Mouse (Mus musculus): ENCODE data around the gene Ksr2. TPM values are rescaled to one million over a fixed set of nuclear protein-coding genes. Genes with fewer than 3 reads are reported as not detected.
A peak's percentile ranks its signal among the peaks of the same experiment; 100 is the strongest.
"Not testable (repeated sequence)": the region's sequence is repeated elsewhere in the genome, so short reads cannot be mapped to it uniquely, and the experiment has no call there.

Gene Ksr2
- 0.12 and 0.17 TPM in 2 replicates for polyA plus RNA-seq (2015; fragmentation: Nextera tagmentation; extraction: Ambion mirVana)

- H3K27me3 ChIP-seq = peaks cover 74% of the 10 kb centered on the region
- 0 out of 2 replicates have a peak within 1 kb of the TSS, but pooled peaks have one; percentile 14 for H3K9ac ChIP-seq
- WGBS = under 1% methylated on average over 85 of the region's 89 CpGs
These were observed at the start of gene Ksr2 for GRCm38 (mm10) chr5:117413507-117414501. Ksr2 (plus strand) TSS chr5:117414000.

GRCm38 (mm10) chr5:117364821-117365220 is 49.0 kb upstream of the Ksr2 start:
- peaks cover 23% of the 10 kb centered on the region for H3K4me1 ChIP-seq
- ATAC-seq (ENCODE audit: insufficient number of reproducible peaks, low FRiP score, low TSS enrichment, low read depth) = no peak
- H3K27me3 ChIP-seq = no peaks in the 10 kb centered on the region
- H3K9ac ChIP-seq = no peak overlapping the region
- H3K27ac ChIP-seq = no peak overlapping the region
- H3K4me2 ChIP-seq = no peak overlapping the region
- H3K4me3 ChIP-seq = no peak overlapping the region
- H3K9me3 ChIP-seq = no peaks in the 10 kb centered on the region
- H3K36me3 ChIP-seq = peaks cover 65% of the 10 kb centered on the region
- WGBS = 88% methylated on average over 3 of the region's 3 CpGs

More at GRCm38 (mm10) chr5:117413507-117414501, at the start of gene Ksr2:
- H3K4me3 ChIP-seq = peak within 1 kb of the TSS; percentile 53
- H3K4me1 ChIP-seq = peaks cover 16% of the 10 kb centered on the region
- no peaks in the 10 kb centered on the region for H3K36me3 ChIP-seq
- no peak within 1 kb of the TSS for H3K27ac ChIP-seq
- no peak for ATAC-seq (ENCODE audit: insufficient number of reproducible peaks, low FRiP score, low TSS enrichment, low read depth)
- H3K9me3 ChIP-seq = no peaks in the 10 kb centered on the region
- H3K4me2 ChIP-seq = peak within 1 kb of the TSS; percentile 97

- Histone ChIP-seq H3K36me3 (peaks cover 77% of the 10 kb centered on the region), H3K4me3 (no peak overlapping the region), H3K4me1 (peaks cover 11% of the 10 kb centered on the region), H3K4me2 (no peak overlapping the region), H3K27me3 (no peaks in the 10 kb centered on the region), H3K9me3 (no peaks in the 10 kb centered on the region), H3K9ac (no peak overlapping the region), H3K27ac (no peak overlapping the region)
- ATAC-seq (ENCODE audit: insufficient number of reproducible peaks, low FRiP score, low TSS enrichment, low read depth) = no peak
- 89% methylated on average over 13 of the region's 13 CpGs for WGBS
These were observed 47.8 kb upstream of the Ksr2 start for GRCm38 (mm10) chr5:117365904-117366561.

GRCm38 (mm10) chr5:117367206-117367605 is 46.6 kb upstream of the Ksr2 start:
- WGBS = 58% methylated on average over 8 of the region's 8 CpGs
- peaks cover 88% of the 10 kb centered on the region for H3K36me3 ChIP-seq

GRCm38 (mm10) chr5:117370592-117370991 is 43.2 kb upstream of the Ksr2 start:
- H3K4me1 ChIP-seq = 0 out of 2 replicates have a peak, but pooled peaks cover 2% of the 10 kb centered on the region
- no peak for ATAC-seq (ENCODE audit: insufficient number of reproducible peaks, low FRiP score, low TSS enrichment, low read depth)
- no peaks in the 10 kb centered on the region for H3K9me3 ChIP-seq
- peaks cover 91% of the 10 kb centered on the region for H3K36me3 ChIP-seq
- no peak overlapping the region for H3K27ac ChIP-seq
- H3K4me3 ChIP-seq = no peak overlapping the region
- H3K4me2 ChIP-seq = no peak overlapping the region
- H3K9ac ChIP-seq = no peak overlapping the region
- 83% methylated on average over 10 of the region's 10 CpGs for WGBS
- H3K27me3 ChIP-seq = no peaks in the 10 kb centered on the region

More at GRCm38 (mm10) chr5:117367206-117367605, 46.6 kb upstream of the Ksr2 start:
- ATAC-seq (ENCODE audit: insufficient number of reproducible peaks, low FRiP score, low TSS enrichment, low read depth) = no peak
- Histone ChIP-seq H3K4me2 (no peak overlapping the region), H3K9ac (no peak overlapping the region), H3K9me3 (no peaks in the 10 kb centered on the region), H3K27me3 (no peaks in the 10 kb centered on the region), H3K4me3 (no peak overlapping the region), H3K4me1 (peaks cover 8% of the 10 kb centered on the region), H3K27ac (no peak overlapping the region)

- Histone ChIP-seq H3K4me1 (0 out of 2 replicates have a peak, but pooled peaks cover 2% of the 10 kb centered on the region), H3K4me2 (no peak overlapping the region), H3K27me3 (no peaks in the 10 kb centered on the region), H3K9ac (no peak overlapping the region), H3K36me3 (peaks cover 84% of the 10 kb centered on the region), H3K4me3 (no peak overlapping the region), H3K27ac (no peak overlapping the region), H3K9me3 (no peaks in the 10 kb centered on the region)
- ATAC-seq (ENCODE audit: insufficient number of reproducible peaks, low FRiP score, low TSS enrichment, low read depth) = no peak
- WGBS = 81% methylated on average over 9 of the region's 9 CpGs
These were observed 40.4 kb upstream of the Ksr2 start for GRCm38 (mm10) chr5:117373418-117373817.

- Histone ChIP-seq H3K4me3 (no peak overlapping the region), H3K27ac (no peak overlapping the region), H3K4me2 (no peak overlapping the region), H3K9ac (no peak overlapping the region), H3K36me3 (peaks cover 84% of the 10 kb centered on the region), H3K27me3 (no peaks in the 10 kb centered on the region), H3K4me1 (0 out of 2 replicates have a peak, but pooled peaks cover 2% of the 10 kb centered on the region), H3K9me3 (no peaks in the 10 kb centered on the region)
- 80% methylated on average over 7 of the region's 7 CpGs for WGBS
- ATAC-seq (ENCODE audit: insufficient number of reproducible peaks, low FRiP score, low TSS enrichment, low read depth) = no peak
These were observed 39.3 kb upstream of the Ksr2 start for GRCm38 (mm10) chr5:117374372-117375049.

- no peaks in the 10 kb centered on the region for H3K9me3 ChIP-seq
These were observed 37.5 kb upstream of the Ksr2 start for GRCm38 (mm10) chr5:117376331-117376761.

GRCm38 (mm10) chr5:117377731-117378130 is 36.1 kb upstream of the Ksr2 start:
- H3K27me3 ChIP-seq; H3K27ac ChIP-seq; H3K9ac ChIP-seq; H3K4me1 ChIP-seq; H3K4me3 ChIP-seq; ATAC-seq (ENCODE audit: insufficient number of reproducible peaks, low FRiP score, low TSS enrichment, low read depth); H3K4me2 ChIP-seq; H3K9me3 ChIP-seq: not testable (repeated sequence)
- peaks cover 81% of the 10 kb centered on the region for H3K36me3 ChIP-seq
- WGBS = 94% methylated on average over 14 of the region's 14 CpGs

More at GRCm38 (mm10) chr5:117376331-117376761, 37.5 kb upstream of the Ksr2 start:
- ATAC-seq (ENCODE audit: insufficient number of reproducible peaks, low FRiP score, low TSS enrichment, low read depth) = no peak
- H3K4me3 ChIP-seq = no peak overlapping the region
- H3K4me2 ChIP-seq = no peak overlapping the region
- H3K27ac ChIP-seq = no peak overlapping the region
- no peaks in the 10 kb centered on the region for H3K27me3 ChIP-seq
- whole genome bisulfite sequencing = 76% methylated on average over 11 of the region's 11 CpGs
- H3K9ac ChIP-seq = no peak overlapping the region
- H3K4me1 ChIP-seq = 0 out of 2 replicates have a peak, but pooled peaks cover 2% of the 10 kb centered on the region
- H3K36me3 ChIP-seq = peaks cover 83% of the 10 kb centered on the region

- Histone ChIP-seq H3K4me2 (no peak overlapping the region), H3K27ac (no peak overlapping the region), H3K9me3 (no peaks in the 10 kb centered on the region), H3K4me3 (no peak overlapping the region), H3K27me3 (no peaks in the 10 kb centered on the region), H3K36me3 (peaks cover 85% of the 10 kb centered on the region), H3K4me1 (no peaks in the 10 kb centered on the region), H3K9ac (no peak overlapping the region)
- ATAC-seq (ENCODE audit: insufficient number of reproducible peaks, low FRiP score, low TSS enrichment, low read depth) = no peak
- 77% methylated on average over 4 of the region's 4 CpGs for WGBS
These were observed 33.6 kb upstream of the Ksr2 start for GRCm38 (mm10) chr5:117380199-117380598.

- Histone ChIP-seq H3K4me1 (no peaks in the 10 kb centered on the region), H3K4me2 (no peak overlapping the region), H3K9ac (no peak overlapping the region), H3K9me3 (no peaks in the 10 kb centered on the region), H3K27ac (no peak overlapping the region), H3K4me3 (no peak overlapping the region), H3K27me3 (no peaks in the 10 kb centered on the region), H3K36me3 (peaks cover 79% of the 10 kb centered on the region)
- WGBS = 82% methylated on average over 7 of the region's 7 CpGs
- ATAC-seq (ENCODE audit: insufficient number of reproducible peaks, low FRiP score, low TSS enrichment, low read depth) = no peak
These were observed 32.0 kb upstream of the Ksr2 start for GRCm38 (mm10) chr5:117381785-117382184.
